Mouse (Mus musculus) inflammation-experienced regulatory T-cells, adult 6 months (primary cell): ENCODE data around the gene Usp32. TPM values are rescaled to one million over a fixed set of nuclear protein-coding genes. Genes with fewer than 3 reads are reported as not detected.
"Not testable (repeated sequence)": the region's sequence is repeated elsewhere in the genome, so short reads cannot be mapped to it uniquely, and the experiment has no call there.

Experiments
- ATAC-seq: one replicate; pipeline ENCODE4 v1.8.0; 2017
- polyA plus RNA-seq, 3 experiments: library from polyadenylated mRNA; unstranded; fragments of 100-300 nt; shearing (Covaris generic); gene quantifications; one replicate each; pipeline ENCODE4 v1.2.1; 2017

Gene Usp32
- 1 to 10 TPM; 5.2 to 9.4 (median 8.8) TPM for polyA plus RNA-seq

DNA sequence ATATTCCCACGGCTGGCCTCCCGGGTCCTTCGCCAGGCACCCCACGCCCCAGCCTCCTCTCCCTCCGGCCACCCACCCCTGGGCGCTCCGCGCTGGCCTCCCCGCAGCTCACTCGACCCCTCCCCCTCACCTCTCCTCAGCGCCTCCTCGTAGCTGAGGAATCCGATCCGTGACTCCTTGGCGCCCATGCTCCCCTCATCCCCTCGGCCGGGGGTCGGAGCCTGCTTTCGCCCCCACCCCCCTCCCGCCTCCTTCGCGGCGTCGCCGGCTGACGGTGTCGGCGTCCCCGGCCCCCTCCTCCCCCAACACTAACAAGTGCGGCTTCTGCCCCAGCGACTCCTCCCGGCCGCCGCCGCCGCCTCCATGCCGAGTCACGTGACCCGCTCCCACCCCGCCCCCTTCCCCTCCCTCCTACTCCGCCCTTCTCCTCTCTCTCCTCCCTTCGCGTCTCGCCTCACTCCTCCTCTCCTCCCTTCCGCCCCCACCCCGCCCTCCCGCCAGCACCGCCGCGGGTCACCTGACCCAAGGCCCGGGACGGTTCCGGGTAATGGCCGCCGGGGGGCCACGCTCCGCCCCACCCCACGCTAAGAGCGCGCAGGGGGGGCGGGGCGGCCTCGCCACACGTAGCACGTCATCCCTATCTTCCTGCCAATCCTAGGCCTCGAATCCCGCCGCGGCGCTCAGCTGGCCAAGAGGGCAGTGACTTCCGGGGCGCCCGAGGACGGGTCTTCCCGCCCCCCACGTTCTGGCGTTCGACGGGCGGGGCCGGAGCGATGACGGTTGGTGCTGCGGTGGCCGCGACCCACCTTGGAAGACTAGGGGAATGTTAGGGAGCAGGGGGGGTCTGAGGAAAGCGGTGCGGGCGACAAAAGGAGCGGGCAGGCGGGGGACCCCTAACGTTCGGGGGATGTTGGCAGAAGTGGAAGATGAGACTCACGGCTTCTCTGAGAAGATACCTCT lies at the start of gene Usp32:
TSS of gene Usp32 (minus strand) at position 581 of the 960 bp plus-strand sequence.
- ATAC-seq = peak; percentile 95

DNA sequence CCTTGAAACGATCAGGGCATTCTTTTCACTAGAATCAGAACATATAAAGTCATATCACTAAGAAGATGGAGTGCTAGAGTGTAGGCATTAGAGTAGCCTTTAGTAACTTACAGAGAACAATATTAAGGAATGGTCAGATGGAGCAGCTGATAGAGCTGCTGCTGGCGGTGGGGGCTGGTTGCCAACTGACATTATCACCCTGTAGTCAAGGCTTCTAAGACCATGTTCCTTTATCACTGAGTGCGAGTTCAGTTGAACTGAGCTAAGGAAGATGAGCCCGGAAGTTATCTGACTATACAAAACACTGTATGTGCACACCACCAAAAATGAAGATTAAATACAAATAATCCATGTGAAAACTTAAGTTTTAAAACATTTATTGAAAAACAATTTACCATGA lies 49.1 kb upstream of the Usp32 start:
- no peak for ATAC-seq

DNA sequence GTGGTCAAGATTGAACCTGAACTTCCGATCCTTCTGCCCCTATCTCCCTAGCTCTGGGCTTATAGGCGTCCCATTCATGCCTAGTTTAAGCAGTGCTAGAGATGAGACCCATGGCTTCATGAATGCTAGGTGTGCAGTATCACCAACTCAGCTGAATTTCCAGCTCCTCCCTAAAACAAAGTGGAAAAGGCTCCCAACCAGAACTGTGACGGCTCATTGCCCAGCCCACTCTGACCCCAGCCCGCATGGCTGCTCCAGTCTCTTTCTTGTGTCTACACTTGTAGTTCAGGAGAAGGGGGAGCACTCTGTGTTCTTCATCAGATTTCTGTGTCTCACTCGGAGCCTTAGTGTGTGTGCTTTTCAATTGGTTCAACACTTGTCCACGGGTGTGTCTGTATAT lies 44.9 kb upstream of the Usp32 start:
- no peak for ATAC-seq

DNA sequence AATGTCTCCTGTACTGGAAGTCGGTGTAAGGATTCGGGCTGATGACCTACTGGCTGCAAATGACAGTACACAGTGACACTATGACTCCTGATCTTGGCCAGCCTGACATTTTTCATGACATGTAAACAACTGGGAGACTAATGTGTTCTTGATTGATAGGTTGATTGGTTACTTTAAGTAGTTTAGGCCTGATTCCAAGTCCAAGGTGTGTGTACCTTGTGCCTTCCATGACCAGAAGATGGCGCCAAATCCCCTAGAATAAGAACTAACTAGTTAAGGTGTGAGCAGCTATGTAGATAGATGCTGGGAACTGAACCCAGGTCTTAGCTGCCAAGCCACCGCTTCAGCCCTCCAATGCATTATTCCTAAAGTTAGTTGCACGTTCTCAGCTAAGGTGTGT lies 44.1 kb upstream of the Usp32 start:
- no peak for ATAC-seq

DNA sequence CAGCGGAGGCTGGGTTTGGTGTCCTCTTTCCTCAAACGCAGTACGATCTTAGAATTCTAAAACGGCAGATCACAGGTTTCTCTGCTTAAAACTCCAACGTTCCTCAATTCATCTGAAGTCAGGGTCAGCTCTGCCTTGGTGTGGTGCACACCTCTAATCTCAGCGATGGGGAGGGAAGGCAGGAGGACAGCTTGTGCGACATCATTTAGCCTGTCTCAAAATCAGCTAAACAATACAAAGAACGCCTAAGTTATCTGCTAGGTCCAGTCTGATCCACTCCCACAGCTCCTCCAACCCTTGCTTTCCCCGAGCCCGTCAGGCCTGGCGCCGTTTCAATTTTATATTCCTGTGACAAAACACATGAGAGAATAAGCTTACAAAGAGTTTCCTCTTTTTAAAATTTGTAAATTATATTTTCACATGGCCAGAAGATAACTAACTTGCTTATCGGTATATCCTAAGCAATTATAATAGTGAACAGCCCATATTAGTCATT lies 43.4 kb upstream of the Usp32 start:
- ATAC-seq = no peak

DNA sequence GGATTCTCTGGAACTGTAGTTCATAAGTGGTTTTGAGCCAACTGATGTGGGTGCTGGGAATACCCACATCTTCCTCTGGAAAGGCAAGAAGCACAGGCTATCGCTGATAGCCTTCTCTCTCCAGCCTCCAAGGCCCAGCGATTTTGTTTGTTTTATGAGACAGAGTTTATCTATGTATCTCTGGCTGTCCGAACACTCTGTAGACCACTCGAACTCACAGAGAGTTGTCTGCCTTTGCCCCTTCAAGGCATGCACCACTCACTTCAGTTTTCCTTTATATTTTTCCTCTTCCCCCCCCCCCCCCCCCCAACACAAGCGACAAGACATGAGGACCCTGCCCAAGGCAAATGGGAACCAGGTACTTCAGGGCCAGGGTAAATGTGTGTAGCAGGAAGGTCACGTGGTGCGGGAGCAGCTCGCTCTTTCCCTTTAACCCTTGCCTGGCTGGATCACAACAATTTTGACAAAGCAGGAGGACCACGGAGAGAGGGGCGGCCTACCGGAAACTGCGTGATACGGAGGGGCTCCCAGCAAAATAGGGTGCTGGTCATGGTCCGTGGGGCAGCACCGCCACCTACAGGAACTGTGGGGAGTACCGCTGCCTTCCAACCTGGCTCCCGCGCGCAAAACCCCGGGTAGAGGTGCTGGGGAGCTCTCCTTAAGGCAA lies 42.8 kb upstream of the Usp32 start:
- peak; percentile 52 for ATAC-seq

DNA sequence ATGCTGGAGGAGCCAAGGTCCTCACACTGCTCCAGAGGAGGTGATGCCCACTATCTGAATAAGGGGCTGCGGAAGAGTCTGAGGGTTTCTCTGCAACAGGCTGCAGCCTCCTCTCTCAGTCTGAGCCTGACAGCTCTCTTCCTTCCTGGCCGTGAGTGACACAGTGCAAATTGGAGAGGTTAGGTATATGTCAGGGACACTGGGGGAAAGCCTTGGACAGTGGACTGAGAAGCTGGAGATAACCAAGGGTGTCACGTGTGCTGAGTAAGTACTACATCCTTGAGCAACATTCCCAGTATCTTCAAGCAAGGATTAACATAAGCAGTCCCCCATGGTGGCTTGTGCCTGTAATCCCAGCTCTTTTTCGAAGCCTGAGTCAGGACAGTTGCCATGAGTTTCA lies 38.5 kb upstream of the Usp32 start:
- ATAC-seq = no peak

DNA sequence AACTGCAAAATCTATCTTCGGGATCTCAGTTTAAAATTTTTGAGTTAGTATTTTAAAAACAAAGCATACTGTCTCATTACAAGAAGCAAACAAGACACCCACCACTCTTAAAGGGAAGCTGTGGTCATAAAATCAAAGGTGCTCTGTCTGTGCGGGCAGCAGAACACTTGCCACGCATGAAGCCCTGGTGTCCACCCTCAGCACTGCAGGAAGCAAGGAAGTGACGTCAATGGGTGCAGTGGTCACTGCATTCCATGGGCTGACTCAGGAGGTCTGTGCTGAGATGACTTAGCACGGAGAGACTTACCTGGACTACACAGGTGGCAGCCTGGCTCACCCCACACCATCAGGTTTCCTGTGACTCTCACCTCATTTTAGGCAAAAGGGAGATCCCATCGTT lies 37.8 kb upstream of the Usp32 start:
- ATAC-seq = no peak

DNA sequence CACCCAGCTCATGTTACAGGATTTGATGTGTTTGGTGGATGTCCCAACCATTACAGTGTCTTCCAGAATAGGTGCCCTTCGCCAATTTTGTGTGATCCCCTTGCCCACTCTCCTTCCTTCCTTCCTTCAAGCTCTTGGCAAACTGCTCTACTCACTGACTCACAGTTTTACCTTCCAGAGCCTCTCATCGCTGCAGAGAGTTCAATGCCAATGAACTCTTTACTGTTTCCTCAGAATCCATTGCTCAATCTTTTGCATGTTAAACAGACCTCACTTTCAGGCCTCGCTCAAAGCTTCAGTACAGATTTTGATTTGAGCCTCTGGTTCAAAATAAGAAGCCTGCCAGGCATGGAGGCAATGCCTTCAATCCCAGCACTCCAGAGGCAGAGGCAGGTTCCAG lies 36.0 kb upstream of the Usp32 start:
- no peak for ATAC-seq

DNA sequence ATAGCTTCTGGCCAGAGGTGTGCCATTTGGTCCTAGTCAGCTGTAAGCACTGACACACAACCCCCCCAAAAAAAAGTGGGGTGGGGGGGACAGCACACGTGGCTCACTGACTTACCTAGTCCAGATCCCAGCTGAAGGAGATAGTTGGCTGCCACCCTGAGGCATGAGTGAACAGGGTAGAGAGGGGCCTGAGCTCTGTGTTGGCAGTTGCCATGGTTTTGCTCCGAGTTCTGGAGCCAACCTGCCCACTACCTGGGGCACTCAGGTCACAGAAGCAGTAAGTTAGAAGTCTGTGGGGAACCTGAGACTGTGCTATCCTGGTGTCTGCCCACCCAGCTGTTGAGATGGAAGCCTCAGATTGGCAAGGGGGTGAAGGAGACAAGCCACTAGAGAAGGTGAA lies 30.9 kb upstream of the Usp32 start:
- ATAC-seq = no peak

DNA sequence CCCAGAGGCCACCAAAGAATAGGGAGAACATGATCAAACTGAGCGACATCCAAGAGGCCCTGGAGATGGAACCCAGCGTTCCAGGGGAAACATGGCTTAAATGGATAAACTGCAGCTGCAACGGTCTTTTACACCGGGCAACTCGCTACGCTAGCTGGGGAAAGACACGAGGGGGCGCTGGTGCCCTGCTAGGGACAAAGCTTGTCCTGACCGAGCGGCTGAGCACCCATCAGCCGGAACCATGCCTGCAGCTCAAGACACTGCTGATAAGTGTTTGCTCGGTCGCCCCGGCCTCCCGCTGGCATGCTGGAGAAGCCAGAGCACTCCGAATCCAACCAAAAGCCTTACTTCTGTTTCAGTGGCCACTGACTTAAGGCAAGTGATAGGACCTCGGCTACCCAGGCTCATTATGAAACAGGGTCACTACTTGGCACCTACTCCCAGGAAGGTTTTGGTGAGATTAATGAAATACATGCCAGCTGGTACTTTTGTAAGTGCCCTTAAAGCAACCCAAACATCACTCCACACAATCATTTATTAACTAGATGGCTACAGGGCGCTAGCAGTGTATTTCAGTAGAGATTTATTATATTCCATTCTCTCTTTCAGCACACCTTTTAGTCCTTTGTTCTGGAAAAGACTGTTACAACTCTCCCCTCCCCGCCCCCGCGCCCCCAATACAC lies 30.2 kb upstream of the Usp32 start, which contains the start of gene 1700125H20Rik:
TSS of gene 1700125H20Rik (plus strand) at position 347 of the 683 bp plus-strand sequence.
- ATAC-seq = peak; percentile 58

DNA sequence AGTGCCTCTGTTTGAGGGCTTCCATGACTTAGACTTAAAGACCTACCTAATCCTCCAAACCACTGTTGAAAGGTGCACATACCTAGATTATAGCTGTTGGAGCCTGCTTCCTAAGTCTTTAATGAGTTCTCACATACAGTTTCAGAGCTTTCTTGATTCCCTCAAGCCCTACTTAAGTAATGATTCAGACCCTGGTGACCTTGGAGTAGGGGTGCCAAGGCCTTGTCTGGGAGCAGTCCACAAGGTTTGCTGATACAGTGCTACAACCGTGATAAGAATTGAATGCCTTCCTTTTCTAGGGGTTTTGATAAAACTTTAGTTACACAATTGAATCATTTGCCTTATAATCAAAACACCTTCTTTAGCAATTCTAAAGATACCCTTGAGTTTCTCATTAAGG lies 27.5 kb upstream of the Usp32 start:
- no peak for ATAC-seq

DNA sequence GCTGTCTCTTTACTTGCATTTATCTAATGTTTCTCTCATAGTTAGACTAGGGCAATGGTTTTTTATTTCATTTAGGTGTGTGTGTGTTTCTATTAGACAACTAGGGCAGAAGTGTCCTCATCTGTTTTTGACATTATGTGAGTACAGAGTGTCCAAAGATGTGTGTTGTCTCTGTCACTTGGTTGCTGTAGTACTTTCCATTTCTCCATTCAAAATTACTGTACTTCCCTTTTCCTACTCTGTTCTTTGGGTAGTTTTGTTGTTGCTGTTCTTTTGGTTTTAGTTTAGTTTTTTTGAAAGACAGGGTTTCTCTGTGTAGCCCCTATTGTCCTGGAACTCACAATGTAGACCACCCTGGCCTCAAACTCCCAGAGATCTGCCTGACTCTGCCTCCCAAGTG lies 24.4 kb upstream of the Usp32 start:
- ATAC-seq = no peak

DNA sequence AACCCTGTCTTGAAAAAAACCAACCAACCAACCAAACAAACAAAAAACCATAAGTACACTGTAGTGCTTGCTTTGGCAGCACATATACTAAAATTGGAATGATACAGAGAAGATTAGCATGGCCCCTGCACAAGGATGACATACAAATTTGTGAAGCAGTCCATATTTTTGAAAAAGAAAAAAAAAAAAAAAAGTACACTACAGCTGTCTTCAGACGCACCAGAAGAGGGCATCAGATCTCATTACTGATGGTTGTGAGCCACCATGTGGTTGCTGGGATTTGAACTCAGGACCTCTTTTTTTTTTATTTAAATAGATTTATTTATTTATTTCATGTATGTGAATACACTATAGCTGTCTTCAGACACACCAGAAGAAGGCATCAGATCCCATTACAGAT lies 23.1 kb upstream of the Usp32 start:
- not testable (repeated sequence) for ATAC-seq

DNA sequence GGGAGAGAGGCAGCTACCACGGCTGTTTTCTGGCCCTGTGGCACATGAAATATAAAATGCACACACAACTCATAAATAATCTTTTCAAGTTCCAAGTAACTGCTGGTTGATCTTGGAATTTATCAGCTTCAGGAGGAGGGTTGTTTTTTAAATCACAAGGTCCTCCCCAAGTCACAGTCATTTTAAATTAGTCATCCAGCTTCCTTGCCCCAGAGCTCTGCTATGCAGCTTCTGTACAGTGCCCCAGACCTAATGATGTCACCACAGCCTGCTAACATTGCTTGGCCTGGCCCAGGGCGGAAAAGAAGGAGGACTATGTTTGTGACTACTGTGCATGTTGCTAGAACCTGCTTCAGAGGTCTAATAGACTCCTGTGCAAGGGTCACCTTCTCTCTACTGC lies 17.3 kb upstream of the Usp32 start:
- ATAC-seq = no peak

DNA sequence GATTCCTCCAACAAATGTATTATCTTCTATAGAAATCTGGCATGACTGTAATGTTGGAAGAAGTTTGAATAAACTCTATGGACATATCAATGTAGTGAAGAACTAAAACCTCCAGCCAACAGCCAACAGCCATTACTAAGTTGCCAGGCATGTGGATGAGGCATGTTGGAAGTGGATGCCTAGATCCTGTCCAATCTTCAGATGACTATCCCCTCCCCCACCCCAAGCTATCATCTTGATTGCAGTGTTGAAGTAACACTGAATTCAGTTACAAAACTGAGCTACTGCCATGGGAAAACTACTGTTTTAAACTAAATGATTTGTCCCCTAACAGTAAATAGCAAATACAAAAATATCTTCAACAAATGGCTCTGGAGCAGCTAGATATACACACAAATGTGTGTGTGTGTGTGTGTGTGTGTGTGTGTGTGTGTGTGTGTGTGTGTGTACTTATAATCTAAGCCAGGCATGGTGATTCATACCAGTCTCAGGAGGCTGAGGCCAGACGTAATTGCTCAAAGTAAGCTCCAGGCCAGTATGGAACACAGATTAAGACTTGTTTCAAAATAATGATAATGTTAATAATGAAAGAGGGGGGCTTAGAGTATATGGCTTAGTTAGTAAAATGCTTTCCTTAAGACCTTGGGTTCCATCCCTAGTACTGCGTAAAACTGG lies 12.4 kb upstream of the Usp32 start:
- ATAC-seq = no peak

DNA sequence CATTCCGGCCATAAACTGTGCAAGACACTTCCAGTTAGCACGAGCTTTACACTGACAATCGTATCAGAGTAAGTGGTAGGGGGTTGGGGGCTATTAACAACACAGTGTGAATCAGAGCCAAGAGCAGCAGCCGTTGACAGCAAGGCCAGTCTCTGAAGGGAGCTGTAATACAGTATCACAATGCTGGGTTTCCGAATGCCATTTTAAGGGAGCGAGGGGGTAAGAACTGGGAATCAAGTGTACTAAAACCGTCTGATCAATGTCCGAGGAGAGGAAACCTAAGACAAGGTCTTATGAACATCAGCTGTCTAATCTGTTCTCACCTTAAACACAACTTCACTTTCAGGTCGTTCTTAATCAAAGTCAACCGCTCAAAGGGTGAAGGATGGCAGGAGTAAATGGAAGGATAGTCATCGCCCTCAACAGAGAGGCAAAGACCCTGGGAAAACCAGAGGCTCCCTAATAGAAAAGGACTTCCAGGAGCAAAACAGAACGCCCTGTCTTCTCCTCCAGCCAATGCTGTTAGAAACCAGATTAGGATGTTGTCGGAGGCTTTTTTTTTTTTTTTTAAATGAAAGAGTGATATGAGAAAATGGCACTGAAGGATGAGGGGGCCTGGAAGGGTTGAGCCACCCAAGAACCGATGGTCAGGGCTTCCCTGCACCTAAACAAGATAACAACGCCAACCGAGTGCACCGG lies 1.0 kb downstream of the Usp32 start:
- ATAC-seq = no peak

DNA sequence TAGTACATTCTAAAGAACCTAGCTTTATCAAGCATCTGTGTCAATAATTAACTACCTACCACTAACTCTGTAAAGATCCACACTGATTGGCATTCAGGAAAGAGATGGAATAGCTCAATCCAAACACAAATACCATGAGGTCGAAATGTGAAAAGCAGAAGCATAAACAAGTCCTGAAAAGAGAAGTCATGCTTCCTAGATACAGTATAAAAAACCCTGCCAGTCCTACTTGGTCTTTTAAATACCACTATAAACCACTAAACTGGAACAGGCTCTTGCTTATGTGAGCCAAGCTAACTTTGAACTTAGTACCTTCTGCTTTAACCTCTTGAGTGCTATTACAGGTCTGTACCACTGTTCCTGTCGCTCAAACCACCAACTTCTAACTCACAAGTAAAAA lies 8.4 kb downstream of the Usp32 start:
- ATAC-seq = no peak

DNA sequence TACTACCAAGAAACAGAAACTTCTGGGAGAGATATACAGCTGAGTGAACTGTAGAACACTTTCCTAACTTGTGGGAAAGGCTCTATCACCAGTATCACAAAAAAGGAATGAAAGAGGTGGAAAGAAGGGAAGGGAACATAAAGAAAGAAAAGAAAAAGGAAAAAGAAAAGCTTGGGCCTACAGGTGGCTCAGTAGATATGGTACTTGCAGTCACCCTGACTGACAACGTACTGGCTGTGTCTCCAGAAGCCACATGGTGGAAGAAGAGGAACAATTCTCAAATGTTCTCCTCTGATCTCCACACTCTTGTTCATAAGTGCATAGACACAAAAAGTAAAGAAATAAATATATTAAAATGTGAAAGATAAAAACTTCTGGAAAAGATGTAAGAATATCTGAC lies 11.1 kb downstream of the Usp32 start:
- ATAC-seq = no peak

DNA sequence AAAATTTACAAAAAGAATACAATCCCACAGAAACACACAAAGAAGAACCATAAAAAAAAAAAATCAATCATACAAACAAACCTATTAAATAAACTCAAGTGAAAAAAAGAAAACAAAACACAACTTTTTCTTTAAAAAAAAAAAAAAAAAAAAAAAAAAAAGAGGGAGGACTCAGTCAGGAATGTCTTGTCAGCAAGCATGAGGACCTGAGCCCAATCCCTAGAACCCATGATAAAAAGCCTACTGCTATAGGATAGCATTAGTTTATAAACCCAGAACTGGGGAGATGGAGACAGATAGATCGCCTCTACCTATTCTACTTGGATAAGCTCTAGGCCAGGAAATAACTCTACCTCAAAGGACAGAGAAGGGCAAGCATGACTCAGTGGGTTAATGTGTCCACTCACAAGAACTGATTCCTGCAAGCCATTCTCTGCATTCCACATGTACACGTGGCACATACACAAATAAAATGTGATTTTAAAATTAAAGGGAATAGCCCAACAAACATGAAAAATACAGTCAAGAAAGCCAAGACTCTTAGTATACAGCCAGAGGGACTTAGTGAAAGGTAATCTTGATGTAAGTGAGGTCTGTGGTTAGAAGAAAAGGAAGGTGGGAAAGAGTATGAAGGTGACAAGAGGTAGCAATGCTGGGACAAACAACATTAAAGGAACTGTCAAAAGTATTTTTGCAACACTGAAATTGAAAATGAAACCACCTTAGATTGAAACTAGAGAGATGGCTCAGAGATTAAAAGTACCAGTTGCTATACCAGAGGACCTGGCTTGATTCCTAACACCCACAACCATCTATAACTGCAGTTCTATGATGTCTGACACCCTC lies 13.5 kb downstream of the Usp32 start:
- peak; percentile 88 for ATAC-seq
